Mouse (Mus musculus): ENCODE measurements around the gene Ubac1.
A peak's percentile ranks its signal among the peaks of the same experiment; 100 is the strongest.

Gene Ubac1

DNA sequence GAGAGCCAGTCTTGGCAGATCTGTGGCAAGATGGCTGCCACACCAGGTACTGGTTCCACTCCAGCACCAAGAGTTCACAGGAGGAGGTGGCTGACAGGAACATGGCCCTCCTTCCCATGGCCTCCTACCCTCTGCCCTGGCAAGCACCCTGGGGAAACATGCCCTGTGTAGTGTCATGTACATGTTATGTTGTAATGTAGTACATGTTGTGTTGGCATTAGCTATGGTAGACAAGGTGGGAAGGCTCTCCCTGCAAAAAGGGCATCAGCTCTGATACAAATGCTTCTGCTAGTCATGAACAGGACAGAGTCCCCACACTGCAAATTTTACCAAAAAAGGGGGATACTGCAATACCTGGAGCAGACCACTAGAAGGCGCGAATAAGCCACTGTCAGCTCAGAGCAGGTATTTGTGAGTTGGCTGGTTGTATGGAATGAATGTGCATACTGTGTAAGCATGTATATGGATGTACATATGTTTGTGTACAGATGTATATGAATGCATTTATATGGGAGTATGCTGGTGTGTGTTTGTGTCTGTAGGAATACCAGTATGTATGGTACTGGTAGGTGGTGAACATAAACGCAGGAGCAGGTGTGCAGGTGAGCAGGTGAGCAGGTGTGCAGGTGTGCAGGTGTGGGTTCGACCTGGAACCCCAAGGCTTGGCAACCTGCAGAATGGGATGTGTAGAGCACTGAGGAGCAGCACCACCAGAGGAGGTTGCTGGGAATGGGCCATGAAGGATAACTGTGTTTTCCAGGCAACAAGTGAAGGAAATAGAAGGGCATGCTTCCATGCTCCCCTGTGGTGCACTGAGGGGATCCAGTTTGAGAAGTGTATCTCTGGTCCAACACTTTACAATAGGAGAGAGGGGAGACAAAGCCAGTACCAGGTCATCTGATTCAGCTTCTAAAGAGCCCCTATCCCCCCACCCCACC lies 2.9 kb upstream of the Ubac1 start:
- DNase-seq (ENCODE audit: low read depth, low spot score) = no peak

DNA sequence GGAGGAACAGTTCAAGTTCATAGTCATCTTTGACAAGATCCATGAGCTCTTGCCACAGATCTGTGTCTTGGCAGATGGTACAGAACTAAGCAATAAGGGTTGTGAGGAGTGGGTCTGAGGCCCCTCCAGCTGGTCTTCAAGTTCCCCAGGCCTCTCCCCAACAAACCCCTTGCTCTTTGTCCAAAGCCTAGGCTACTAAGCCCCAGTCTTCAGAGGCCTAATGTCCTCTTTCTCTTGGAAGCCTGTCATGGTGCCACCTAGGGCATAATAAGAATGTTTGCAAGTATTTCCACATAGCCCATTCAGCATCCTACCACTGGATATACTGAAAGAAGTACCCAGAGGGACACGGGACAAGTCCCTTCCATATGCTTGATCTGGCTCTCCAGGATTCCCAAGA lies 1.1 kb upstream of the Ubac1 start:
- no peak for DNase-seq (ENCODE audit: low read depth, low spot score)

DNA sequence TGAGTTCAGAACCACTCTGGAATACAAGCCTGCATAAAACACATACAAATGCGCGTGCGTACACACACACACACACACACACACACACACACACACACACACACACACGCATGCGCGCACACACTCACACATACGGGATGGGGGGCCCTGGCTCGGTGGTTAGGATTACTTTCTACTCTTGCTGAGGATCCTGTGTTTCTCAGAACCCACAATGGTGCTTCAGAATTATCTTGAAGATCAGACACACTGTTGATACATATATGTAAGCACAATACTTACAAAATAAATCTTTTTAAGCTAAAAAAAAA lies 665 bp upstream of the Ubac1 start:
- no peak for DNase-seq (ENCODE audit: low read depth, low spot score)

DNA sequence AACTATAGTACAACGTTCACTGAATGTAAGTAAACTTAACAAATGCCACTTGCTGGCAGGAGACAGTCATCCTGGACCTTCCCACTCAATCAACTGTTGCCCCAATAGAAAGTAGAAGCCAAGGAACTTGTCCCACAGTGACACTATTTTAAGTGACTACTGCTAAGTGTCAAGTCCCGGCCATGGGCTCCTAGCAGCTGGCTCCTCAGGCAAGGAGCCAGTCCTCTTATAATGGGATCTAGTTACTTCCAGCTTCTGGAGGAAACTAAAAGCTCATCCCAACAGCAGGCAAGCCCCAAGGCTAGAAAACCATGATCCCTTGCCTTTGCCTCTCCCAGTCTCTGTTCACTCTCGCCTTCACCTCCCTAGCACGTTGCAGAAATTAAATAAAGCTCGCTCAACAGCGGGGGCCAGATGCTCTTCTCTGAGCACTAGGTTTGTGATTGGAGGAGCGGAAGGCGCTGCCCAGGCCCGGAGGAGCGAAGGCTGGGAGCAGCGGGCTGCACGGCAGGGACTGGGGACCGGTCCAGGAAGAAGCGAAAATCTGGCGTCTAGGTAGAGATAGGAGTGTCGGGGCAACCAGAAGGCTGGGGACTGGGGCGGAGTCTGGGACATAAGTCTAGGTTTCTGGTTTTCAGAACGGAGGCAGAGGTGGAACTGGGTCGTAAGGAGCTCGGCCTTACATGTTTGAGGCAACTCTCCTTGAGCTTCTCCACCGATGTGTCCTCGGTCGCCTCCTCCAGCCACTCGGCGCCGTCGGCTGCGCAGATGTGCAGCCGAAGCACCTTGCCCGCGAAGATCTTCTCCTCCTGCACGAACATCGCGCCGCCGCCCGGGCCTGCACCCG lies 610 bp downstream of the Ubac1 start:
- DNase-seq (ENCODE audit: low read depth, low spot score) = no peak

DNA sequence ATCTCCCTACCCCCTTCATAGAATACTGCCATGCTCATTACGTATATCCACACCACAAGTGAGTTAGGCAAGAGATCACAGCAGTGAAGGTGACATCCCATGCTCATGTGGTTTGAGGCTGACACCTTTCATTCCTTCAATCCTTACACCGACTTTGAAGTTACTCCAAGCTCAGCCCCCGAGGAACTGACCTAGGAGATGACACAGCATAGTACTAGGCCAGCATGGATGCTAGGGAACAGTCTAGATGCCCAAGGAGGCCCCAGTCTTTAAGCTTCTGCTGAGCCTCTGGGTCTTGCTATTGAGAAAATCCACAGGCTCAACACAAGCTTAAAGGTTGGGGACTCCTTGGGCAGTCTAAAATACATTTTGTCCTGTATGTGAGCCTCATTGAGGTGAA lies 1.6 kb downstream of the Ubac1 start:
- no peak for DNase-seq (ENCODE audit: low read depth, low spot score)

DNA sequence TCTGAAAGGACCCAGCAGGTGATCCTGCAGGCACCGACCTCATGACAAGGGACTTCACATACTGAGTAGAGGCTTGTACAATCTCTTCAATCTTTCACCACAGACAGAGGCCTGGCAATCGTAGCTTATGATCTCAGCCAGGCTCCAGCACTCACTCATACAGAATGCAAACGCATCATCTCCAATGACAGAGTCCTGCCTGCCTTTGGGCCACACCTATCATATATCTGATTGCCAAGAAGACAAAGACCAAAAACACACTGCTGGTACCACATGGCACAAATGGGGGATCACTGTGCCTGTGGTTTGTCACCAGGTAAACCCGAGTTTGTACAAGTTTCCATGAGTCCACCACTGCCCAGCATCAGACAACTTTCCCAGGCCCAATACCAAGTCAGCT lies 4.2 kb downstream of the Ubac1 start:
- no peak for DNase-seq (ENCODE audit: low read depth, low spot score)

DNA sequence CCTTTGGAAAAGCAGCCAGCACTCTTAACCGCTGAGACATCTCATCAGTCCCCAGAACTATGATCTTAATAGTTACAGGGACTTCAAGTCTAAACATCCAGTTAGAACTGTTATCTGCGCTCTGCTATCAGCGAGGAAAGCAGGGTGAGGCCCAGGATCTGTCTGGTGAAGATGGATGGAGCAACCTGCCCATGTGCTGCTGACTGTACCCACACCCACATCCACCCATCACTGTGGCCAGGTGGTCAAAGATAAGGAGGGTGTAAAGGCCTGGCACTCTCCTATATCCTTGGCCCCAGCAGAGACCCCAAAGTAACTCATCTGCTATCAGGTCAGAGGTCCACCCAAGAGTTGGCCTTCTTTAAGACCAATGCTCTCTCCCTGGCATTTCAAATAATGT lies 7.9 kb downstream of the Ubac1 start:
- no peak for DNase-seq (ENCODE audit: low read depth, low spot score)

DNA sequence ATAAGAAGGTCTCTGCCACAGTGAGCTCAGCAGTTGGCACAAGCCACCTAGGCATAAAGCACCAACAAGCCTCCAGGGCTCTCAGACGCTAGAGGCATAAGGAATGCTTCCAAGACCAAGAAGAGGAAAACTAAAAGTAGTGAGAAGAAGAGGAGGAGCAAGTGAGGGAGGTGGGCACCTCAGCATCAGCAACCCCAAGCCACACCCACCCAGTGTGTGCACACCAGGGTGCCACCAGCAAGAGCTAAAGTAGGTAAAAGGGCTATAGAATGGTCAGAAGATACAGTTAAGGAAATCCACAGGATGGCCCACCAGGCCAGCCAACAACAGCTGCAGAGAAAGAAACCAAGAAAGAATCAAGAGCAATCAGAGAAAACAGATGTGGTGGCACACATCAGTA lies 10.1 kb downstream of the Ubac1 start:
- DNase-seq (ENCODE audit: low read depth, low spot score) = no peak

DNA sequence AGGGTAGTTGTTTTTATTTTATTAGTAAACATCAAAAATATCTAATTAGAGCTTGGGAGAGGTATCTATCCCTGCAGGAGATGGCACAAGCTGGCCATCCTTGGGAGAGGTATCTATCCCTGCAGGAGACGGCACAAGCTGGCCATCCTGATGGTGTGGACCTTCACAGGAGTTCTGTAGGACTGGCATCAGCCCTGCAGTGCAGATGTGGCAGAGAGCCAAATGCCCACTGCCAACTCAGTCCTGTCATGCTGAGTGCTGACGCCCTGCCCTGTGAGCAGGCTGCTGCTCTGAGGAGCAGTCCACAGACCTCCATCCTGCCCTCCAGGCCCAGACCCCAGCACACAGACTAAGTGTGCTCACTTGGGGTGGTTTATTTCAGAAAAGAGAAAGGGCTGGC lies 19.5 kb downstream of the Ubac1 start:
- no peak for DNase-seq (ENCODE audit: low read depth, low spot score)

DNA sequence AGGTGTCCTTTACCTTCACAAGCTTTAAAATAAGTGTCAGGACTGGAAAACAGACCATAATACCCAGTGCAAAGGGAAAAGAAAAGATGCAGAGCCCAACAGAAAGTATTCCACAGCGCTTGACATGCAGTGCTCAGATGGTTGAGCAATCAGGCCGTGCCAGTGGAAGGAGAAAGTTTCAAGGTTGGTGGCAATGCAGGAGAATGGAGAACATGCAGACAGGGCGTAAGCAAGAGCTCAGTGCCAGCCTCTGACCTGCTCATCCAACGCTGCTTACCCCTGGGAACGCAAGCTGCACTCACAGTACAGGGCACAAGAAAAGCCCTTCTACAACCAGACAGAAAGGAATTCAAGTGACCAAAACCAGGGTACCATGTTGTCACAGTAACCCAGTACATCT lies 20.4 kb downstream of the Ubac1 start:
- DNase-seq (ENCODE audit: low read depth, low spot score) = no peak

DNA sequence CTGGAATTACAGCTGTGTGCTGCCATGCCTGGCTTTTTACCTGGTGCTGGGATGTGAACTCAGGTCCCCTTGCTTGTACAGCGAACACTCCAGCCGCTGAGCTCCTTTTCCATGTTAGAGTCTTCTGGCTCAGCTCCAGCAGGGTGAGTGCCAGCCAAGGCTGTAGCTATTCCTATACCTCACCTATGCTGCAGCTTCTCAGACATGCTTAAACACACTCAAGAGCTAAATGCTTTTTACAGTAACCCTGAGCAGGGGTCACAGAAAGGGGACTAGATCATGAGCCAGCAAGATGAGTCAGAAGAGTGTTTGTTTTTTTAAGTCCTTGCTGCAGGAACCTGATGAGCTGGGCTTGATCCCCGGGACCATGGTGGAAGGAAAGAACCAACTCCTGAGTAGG lies 23.8 kb downstream of the Ubac1 start:
- DNase-seq (ENCODE audit: low read depth, low spot score) = no peak

DNA sequence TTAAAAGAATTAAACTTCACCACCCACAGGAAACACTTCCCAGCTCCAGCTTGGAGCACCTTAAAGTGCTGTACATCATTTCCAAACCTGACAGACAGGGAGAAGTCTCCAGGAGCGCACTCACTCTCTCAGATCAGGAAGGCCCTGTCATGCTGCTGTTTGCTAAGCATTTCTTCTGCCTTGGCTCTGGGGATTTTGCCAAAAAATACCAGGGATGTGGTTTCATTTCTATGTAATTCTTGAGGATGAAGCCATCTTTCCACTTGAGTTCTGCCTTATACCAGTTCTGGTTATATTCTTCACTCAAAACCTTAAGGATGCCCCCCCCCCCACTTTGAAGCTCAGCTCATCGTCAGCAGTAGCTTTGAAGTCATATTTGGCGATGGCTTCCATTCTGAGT lies 26.8 kb downstream of the Ubac1 start:
- DNase-seq (ENCODE audit: low read depth, low spot score) = no peak

DNA sequence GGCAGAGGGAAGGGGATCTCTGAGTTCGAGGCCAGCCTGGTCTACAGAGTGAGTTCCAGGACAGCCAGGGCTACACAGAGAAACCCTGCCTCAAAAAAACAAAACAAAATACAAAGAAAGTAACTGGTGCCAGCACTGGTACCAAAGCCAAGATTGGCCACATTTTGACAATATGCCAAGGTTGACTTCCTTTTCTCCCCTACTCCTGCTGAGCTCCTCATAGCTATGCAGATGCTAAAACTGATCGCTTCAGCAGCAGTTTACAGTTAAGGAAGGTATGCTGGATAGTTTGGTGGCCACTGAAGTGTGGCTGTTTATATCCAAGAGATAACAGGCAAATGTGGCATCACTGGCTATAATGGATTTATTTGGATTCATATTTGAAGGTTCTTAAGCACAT lies 29.3 kb downstream of the Ubac1 start:
- no peak for DNase-seq (ENCODE audit: low read depth, low spot score)

DNA sequence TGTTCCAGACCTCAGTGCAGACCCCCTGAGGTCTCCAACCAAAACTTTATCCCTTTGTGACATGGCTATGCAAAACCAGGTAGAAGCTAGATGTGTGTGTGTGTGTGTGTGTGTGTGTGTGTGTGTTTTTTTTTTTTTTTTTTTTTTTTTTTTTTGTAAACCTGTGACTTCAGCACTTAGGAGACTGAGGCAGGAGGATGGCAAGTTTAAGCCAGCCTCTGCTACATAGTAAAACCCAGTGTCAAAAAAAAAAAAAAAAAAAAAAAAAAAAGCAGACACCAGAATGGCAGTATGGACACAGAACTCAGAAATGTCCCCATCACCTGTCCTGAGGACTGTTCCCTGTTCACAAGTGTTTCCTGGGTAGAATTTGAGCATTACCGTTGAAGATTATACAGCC lies 31.9 kb downstream of the Ubac1 start:
- DNase-seq (ENCODE audit: low read depth, low spot score) = no peak

DNA sequence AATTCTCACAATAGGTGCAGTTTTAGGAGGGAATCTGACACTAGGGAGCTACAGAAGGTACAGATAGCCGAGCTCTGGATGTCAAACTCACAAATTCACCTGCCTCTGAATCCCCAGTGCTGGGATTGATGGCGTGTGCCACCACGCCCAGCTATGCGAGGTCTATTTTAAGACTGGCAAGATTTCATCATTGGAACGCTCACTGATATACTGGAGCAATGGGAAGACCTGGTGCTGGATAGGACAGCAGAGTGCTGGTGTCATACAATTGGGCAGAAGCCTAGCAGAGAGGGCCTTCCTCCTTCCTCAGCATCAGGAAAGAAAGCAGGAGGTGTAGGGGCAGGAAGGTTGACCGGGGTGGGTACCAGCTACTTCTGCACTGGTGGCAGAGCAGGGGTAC lies 33.7 kb downstream of the Ubac1 start:
- no peak for DNase-seq (ENCODE audit: low read depth, low spot score)

DNA sequence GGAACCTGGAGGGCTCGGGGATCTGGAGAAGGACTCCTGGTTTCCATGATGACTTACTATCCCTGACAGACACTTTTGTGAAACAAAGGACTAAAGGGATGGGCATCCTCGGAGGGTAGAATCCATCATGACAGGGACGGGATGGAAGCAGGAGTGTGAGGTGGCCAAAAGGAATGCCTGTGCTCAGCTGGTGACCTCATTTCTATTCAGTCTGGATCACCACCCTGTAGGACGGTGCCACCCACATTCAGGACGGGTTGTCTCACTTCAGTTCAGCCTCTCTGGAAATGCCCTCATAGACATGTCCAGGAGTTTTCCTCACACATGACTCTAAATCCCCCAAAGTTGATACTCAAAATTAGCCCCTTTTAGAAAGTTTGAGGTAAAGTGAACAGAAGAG lies 34.9 kb downstream of the Ubac1 start:
- no peak for DNase-seq (ENCODE audit: low read depth, low spot score)

DNA sequence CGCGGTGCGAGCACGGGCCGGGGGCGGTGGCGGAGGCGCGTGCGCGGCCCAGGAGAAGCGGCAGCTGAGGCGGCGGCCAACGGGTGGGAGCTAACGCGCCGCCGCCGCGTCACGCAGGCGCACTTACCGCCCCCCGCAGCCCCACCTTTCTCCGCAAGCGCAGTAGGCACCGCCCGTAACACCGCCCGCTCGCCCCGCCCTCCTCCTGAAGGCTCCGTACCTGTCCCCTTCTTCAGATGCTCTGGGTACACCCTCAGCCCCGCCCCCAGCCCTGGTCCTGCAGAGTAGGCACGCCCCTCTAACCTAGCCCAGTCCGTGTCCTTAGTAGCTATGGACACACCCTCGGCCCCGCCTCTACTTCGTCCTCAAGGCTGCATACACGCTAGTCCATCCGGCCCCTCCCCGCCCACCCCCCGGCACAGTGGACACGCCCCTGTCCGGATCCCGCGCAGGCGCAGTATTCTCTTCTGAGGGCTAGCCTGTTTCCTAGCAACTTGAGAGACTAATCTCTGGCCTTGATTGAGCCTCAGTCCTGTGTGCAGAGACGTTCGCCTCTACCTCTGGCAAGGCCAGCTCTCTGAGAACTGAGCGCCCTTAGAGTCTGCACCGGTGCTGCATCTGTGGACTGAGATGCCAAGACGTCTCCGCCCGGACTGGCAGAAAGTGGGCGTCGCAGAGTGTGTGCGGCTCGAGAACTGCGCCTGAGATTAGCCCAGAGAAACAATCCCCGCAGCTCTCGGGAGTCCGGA lies 38.2 kb downstream of the Ubac1 start, which contains the start of gene Camsap1:
TSS of gene Camsap1 (minus strand) at position 124 of the 749 bp plus-strand sequence.
- DNase-seq (ENCODE audit: low read depth, low spot score) = peak; percentile 100

DNA sequence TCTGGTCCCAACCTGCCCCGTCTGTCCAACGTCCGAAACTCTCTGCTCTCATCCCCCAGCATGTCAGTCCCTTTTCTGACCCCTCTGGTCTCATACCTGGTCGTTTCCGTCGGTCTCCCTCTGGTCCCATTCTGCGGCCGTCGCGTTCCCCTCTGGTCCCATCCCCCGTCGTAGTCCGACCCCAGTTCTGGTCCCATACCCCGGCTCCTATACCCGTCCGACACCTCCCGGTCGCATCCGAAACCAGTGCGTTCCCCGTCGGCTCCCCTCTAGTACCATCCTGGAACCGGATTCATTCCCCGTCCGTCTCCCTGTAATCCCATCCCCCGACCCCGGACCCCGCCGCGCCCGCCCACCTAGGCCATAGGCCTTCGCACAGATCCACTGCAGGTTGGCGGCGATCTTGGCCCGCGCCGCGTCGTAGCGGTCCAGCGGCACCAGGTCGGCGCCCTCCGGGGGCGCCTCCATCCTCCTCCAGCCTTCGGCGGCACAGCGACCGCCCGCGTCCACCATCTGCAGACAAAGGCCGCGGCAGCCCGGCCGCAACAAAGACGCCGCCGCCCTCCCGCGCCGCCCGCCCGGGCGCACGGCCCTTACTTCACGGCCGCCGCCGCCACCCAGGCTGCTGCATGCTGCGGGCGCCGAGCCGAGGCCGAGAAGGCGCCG lies 39.0 kb downstream of the Ubac1 start:
- DNase-seq (ENCODE audit: low read depth, low spot score) = no peak

DNA sequence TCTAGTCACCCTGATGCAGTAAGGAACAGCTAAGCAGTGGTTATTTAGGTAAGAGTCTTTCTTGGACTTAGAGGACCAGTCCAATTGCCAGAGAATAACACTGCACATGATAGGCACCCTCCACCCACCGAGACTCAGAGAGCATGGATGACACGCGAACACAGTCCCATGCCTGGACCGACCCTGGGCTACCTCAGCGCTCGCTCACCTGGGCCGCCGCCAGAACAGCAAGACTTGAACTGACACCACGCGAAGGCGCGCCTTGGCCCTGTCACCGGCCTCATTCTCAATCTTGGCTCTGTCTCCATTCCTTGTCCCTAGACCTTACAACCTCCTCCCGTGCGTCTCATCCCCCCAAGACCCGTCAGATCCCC lies 39.5 kb downstream of the Ubac1 start:
- DNase-seq (ENCODE audit: low read depth, low spot score) = no peak

DNA sequence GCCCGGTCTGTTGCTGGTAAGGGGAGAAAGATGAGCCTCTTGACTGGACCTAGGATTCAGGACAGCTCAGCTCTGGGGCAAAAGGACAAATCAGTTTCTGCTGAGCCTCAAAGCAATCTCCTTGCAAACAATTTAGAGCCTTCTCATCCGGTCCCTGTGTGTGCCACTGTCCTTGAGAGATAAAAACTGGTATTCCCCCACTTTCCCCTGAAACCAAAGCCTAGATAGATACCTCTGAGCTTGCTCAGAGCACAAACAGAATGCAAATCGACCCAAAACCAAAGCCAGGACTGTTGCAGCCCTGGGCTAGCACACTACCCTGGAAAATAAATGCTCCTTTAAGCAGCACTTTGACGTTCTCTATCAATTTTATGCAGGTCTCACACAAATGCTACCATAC lies 42.5 kb downstream of the Ubac1 start:
- DNase-seq (ENCODE audit: low read depth, low spot score) = no peak

DNA sequence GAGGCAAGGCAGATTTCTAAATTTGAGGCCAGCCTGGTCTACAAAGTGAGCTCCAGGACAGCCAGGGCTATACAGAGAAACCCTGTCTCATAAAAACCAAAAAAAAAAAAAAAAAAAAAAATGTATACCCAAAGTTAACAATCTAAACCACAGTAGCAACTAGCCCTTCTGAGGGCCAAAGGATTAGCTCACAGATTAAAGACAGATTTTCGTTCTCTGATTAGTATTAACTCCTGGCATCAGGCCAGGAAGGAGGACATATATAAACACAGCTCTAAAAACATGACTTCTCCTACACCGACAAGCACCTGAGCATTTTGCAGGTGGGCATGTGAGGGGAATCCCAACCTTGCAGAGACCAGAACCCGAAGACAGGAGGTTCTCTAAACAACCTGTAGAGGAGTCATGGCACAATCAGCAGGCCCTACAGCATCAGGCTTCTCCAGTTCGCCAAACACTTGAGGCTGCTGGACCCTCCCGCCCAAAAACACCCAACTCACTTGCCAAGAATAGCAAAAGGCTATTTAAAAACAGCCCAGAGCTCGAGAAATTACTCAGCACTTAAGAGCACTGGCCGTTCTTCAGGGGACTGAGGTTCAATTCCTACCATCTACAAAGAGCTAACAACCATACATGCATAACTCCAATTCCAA lies 43.8 kb downstream of the Ubac1 start:
- DNase-seq (ENCODE audit: low read depth, low spot score) = peak; percentile 75
